Mouse (Mus musculus) lung, postnatal 25 days (tissue): ENCODE results near the gene Hlx.

Source experiments
- DNase-seq: peaks from one replicate; pipeline ENCODE4 v3.0.0; 2022; ENCODE audit warnings: low spot score

The Hlx gene

GRCm38 (mm10) chr1:184733300-184734066 is 1.1 kb upstream of the Hlx start:
- peak; percentile 40 for DNase-seq

DNA sequence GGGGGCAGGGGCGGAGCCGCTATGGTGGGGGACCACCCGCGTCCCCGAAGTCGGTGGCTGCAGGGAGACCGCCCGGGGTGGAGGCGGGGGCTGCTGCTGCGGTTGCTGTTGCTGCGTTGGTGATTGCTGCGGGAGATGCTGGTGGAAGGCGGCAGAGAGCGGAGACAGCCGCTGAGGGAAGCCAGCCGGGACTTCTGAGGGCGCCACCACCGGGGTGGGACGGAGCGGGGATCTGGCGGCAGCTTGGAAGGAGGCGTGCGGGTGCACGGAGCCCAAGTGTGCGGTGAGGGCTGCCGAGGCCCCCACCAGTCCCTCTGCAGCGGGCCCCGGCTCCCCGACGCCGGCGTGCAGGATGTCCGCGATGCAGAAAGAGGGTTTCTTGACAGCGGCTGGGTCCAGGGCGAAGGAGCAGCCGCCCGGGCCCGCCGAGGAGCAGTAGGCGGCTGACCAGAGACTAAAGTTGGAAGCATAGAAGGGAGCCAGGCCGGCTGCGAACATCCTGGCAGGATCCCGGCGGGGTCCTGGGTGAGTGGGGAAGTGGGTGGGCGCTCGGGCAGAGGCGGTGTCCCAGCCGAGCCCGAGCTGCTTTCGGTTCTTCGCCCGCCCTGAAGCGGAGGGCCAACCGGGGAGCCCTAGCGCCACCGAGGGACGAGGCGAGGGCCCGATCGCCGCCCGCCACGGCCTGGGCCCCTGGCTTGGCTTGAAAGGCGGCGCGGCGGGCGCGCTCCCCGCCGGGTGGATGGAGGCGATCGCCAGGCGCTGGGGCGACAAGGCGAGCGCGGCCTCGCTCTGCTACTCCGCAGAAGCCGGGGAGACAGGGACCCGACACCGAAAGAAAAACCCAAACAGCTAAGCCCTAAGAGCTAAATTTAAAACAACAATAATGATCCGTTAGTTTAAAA is 524 bp downstream of the Hlx start:
- DNase-seq = peak; percentile 48

DNA sequence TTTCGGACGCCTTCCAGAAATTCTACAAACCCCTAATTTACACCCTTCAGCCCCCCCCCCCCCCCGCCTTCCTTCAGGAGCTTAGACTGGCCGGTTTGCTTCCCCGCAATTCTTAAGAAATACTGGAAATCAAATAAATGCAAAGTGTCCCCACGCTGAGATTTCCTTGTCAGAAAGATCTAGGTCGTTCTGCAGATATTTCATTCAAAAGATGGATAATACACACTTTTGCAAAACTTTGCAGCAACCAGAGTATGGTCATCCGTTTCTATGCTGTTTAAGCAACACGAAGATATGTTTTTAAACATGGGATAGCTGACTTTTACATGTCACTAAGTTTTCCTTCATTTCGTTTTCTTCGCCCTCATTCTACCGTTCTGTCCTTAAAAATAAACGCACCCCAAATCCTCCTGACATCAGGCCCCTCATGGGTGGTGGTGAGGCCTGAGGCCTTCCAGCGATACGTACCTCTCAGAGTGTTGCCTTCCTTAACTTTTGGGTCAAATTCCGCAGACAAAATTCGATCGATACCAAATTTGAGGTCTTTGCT is 1.3 kb downstream of the Hlx start:
- no peak for DNase-seq

GRCm38 (mm10) chr1:184730453-184731013 is 1.9 kb downstream of the Hlx start:
- no peak for DNase-seq

DNA sequence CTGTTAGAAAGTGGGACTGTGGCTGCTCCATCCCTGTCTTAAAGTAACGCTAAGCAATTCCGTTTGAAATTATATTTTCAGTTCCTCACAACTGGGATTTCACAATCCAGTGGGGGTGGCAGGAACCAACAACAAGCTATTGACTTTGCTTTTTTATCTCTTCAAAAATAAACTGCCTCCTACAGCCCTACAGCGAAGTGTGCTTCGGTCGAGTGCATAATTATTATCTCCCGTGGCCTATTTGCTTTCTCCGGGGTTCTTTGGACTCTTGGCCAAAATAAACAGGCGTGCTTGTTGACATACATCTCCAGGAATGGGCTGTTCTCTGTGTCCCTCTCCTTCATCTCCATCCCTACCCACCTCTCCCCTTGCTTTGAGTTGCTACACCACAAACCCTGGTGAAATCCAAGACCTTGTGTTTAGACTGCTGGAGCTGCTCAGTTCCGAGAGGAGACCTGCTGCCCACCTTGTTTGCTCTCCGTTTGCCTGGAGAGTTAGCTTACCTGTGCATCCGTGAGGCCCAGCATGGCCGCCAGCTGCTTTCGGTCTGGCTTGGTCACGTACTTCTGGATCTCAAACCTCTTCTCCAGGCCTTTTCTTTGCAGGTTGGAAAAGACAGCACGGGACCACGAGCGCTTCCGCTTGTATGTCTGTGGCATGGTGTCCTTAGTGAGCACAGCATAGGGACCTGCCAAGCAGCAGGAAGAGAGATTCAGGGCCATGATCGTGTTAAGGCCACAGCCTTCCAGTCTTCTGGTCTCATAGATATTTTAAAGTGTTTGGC is 2.9 kb downstream of the Hlx start:
- peak; percentile 28 for DNase-seq

GRCm38 (mm10) chr1:184728561-184729115 is 3.8 kb downstream of the Hlx start:
- DNase-seq = peak; percentile 30

DNA sequence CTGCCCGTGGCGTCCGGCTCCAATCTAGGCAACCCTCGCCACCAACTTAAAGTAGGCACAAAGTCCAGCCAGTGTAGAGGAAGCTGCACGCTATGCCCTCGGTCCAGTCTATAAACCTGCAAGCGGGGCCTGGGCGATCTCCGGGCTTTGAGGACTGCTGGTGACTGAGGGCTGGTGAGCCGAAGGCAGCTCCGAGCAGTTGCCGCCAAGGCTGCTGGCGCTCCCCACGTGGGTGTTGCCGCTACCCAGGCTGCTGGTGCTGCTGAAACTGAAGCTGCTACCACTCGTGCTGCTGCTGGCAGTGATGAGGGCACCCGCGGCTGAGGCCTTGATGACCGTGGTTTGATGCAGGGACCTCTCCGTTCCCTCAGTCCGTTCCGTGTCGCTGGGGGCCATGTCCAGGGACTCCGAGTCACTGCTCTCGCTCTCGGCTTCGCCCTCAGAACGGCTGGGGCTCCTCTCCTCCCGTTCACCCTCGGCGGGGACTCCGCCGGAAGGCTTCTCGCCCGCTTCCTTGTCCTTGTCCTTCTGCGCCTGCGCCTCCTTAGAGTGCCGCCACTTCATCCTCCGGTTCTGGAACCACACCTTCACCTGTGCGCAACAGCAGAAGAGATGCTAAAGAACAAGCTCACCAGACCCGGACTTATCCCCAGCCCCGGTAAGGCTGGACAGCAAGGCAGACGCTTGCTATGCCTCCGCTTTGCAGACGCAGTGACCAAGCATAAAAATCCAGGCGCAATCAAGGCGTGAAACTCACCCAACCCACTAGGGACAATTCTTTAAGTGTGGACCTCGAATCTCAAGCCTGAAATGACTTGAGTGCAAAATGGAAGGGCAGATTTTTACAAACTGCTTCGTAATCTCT is 4.8 kb downstream of the Hlx start:
- no peak for DNase-seq

- DNase-seq = no peak
Measured at GRCm38 (mm10) chr1:184726576-184727300, 5.7 kb downstream of the Hlx start.

- DNase-seq = no peak
Measured at GRCm38 (mm10) chr1:184725318-184725790, 7.1 kb downstream of the Hlx start.

GRCm38 (mm10) chr1:184724551-184725317 is 7.7 kb downstream of the Hlx start:
- DNase-seq = no peak

DNA sequence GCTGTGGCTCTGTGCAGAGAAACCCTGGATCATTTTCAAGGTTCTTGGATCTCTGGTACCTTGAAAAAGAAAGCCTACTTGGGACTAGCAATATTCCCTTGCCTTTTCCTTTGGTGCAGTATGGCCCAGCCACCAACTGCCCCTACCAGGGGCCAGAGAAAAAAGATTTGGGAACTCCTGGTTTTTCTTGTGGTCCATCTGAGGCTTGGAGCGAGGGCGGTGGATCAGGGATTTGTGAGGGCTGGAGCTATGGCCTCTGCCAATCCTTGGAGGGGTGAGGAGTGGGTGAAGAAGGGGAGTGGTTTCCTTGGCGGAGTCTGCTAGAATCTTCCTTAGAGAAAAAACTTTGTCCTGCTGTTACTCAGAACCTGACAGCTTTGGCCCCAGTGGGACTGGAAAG is 8.5 kb downstream of the Hlx start:
- DNase-seq = no peak

GRCm38 (mm10) chr1:184721121-184721520 is 11.3 kb downstream of the Hlx start:
- no peak for DNase-seq

DNA sequence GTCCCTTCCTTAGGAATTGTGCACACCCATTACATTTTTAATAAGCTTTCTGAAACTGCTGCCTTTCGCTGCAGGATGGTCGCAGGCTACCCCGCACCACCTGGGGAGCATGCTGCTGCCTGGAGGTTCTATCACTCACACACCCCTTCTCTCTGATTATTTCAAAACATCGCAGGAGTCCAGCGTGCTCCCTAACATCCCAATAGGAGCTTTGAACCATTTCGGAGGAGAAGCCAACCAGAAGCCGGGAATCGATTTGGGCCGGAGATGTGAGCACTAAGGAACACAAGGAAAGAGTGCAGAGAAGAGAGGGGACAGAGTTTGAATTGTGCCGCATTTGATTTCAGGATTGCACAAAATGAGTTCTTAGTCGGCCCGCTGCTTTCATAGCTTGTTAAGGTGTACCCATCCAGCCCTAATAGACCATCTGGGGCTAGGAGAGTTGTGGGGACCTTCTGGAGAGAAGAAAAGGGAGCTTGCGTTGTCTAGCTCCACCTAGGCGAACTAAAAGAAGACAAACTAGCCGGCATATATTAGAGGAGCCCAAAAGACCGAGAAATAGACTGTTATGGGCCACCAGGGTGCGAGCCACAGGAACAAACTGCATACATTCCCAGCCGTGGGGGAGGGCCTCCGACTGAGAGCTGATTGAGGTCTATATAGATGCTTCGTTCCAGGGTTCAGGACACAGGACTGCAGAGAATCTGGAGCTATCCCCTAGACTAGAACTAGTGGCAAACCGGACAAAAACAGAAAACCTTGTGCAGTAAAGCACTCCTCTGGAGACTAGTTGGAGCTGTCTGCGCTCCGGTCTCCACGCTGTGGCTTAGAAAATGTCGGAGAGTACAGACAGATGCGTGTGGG is 12.0 kb downstream of the Hlx start:
- no peak for DNase-seq

GRCm38 (mm10) chr1:184718261-184719120 is 13.9 kb downstream of the Hlx start:
- no peak for DNase-seq

DNA sequence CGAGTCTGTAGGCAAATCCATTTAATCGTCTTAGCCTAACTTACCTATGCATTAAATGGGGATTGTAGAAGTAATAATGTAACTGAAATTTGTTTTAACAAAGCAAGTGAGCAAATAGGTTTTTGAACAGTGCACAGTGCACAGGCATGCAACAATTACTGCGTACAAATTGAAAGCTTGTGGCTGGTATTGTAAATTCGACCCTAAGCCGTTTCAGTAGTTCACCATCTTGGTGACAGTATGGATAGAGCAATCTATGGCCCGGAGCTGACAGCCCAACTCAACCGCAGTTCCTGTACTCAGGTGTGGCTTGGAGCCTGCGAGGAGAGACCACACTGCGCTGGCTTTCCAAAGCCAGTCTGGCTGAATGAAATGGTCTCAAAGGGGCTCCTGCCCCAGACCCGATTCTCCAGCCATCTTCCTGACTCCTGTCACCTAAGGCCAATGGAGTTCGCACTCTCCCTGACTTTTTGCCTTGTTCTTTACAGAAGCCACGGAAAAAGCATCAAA is 14.7 kb downstream of the Hlx start:
- DNase-seq = no peak

GRCm38 (mm10) chr1:184717016-184717568 is 15.3 kb downstream of the Hlx start:
- no peak for DNase-seq
